Mouse (Mus musculus): ENCODE results near the gene Ttc7b.
A peak's percentile ranks its signal among the peaks of the same experiment; 100 is the strongest.

Gene Ttc7b

DNA sequence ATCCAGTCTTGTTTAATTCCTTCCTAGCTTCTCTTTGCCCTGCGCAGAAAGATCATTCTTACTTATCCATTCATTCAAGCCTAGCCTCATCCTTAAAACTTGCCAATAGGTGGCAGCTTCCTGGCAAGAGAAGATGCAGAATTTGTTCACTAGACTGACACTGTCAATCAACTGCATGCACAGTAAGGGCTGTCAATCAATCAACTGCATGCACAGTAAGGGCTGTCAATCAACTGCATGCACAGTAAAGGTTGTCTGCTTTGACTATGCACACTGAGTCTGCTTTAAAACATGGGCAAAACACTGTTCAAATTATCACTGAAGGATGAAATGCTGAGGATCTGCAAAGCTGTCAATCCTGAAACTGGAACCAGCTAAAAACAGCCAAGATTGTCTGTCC is 37.6 kb downstream of the Ttc7b start:
- no peak for DNase-seq

- DNase-seq: peak in 1 of 2 experiments; percentile 24
Measured at GRCm38 (mm10) chr12:100482255-100482654, 38.4 kb downstream of the Ttc7b start.

- no peak for DNase-seq
Measured at GRCm38 (mm10) chr12:100481443-100482026, 39.1 kb downstream of the Ttc7b start.

DNA sequence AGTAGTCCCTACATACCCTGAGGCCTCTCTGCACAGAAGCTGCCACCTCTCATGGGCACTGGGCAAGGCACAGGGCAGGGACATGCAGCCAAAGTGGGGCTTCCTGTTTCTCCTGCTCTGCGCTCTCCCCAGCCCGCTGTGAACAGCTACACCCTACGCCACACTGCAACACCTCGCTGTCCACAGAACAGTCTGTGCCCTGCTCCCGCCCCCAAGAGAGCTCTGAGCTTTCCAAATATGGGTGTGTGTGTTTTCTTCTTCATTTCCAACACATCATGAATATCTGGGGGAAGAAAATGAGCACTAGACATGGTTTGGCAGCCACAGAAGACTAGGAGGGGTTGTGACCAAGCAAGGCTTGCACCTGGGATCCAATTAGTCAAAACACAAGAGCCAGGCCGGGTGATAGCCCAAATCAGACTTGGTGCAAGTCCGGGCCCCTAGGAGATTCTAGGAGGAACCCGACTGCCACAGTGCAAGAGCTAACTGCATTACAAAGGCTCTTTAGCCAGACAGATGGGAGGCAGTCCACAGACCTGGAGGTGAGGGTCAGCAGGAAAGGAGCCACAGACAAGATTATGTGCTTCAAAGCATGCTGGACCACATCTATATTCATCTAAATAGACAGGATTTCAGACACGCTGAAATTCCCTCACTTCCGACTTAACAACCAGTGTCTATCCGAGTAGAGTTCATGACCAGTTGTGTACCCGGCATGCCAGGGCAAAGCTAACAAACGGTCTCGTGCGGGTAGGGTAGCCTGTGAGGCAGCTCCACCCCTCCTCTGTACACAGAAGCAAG is 39.8 kb downstream of the Ttc7b start:
- DNase-seq: no peak

DNA sequence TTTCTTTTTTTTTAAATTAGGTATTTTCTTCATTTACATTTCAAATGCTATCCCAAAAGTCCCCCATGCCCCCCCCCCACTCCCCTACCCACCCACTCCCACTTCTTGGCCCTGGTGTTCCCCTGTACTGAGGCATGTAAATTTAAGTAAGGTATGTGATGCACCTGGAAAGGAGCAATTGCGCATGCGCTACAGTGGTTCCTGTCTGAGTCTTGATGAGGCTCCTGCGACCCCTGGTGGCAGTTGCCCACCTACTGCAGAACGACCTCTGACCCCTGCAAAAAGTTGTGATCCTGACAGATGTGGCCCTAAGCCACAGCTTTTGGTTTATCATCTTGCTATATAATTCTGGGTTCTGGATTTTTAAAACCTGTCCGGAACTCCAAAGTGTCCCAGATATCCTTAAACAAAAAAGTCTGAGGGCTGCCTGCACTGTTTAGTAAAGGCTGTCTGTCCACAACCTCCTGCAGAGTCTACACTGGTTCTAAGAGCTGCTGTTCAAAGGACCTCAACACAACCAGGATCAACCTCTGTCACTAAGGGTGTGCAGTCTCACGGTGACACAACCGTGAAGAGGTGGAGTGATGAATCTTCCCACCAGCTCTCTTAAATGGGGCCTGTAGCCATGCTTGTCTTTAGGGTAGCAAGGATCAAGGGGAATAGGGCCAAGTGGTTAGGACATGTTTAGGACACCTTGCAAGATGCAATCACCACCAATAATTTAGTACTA is 40.6 kb downstream of the Ttc7b start:
- peak; percentile 81 to 89 for DNase-seq

DNA sequence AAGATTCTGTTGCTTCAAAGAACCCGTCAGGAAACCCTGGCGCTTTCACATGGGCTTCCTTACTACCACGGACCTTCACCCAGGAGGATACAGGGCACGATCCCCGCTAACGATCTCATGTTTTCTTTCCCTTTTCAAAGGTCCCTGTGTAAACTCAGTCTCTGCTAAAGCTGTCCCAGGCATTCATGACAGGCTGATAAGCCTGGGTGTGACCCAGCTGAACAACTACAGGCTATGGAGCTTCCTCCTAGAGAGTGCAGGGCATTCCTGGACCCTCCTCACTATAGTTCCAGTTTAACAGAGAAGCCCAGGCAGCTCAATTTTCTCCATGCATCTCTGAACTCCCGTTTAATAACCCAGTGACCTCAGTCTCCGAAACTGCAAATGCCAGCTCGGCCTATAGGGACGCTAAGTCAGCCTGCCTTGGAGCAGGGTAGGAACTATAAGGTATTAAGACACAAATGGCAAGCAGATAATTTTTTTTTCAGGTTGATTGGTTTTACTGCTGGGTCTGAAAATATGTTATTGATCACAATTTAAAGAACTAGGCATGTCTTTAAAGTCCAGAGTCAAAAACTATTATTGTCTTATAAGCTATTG is 41.3 kb downstream of the Ttc7b start:
- no peak for DNase-seq

DNA sequence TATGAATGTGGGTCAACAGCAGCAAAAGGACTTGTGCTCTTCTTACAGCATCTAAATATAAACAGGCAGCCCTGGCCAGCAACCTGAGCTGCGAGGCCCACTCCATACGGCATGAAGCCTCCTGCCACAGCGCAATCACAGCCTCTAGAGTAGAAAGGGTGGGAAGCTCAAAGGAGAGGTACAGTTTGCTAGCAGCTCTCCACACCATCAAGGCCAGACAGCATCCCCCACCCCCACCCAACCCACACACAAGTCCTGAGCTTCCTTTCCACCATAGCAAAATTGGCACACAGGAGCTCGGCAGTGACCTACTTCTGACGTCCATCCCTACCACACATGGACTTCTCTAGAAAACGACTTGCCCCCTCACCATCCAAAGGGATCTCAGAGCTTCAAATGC is 42.0 kb downstream of the Ttc7b start:
- no peak for DNase-seq

DNA sequence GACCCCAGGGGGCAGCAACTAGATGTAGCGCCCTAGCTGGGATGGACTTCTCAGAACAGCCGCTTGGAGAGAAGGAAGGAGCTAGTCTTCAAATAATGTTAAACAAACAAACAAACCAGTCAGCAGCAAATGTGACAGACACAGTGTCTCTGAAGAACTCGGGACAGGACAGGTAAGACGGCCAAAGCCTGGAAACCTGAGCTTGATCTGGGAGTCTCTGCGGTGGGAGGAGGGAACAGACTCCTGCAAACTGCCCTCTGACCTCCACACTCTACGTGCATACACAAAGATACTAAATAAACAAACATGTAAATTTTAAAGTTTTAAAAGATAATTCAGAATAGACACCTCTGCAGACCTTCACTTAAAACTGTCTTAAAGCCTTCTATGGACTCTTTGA is 42.5 kb downstream of the Ttc7b start:
- no peak for DNase-seq

- no peak for DNase-seq
Measured at GRCm38 (mm10) chr12:100477474-100477873, 43.2 kb downstream of the Ttc7b start.

- DNase-seq: no peak
Measured at GRCm38 (mm10) chr12:100476351-100476750, 44.3 kb downstream of the Ttc7b start.

- DNase-seq: no peak
Measured at GRCm38 (mm10) chr12:100475489-100475888, 45.1 kb downstream of the Ttc7b start.

DNA sequence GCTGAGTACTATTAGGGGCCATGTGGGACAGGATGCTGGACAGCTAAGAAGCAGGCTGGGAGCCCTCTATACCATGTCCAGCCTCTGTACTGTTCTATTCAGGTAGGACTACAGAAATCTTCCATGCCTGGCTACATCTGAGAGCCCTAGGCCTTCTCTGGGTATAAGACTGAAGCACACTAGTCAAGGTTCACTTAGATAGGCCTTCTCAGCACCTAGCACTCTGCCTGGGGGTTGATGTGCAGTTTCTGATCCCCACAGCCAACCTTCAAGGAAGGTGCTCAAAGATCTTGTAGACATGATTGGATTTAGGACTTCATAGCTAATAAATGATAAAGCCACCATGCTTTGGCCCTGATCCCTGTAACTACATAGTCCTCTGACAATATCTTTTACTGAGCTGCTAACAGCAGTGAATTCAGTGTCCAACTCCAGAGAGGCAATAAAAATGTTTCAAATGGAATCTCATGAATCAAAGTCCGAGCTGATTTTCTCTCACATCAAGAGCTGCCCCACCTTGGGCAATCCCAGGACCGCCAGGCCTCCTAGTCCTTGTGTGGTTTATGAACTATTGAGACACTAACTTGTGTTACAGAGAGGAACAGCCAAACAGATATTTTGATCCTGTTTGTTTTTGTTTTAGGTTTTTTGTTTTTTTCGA is 45.8 kb downstream of the Ttc7b start:
- no peak for DNase-seq

DNA sequence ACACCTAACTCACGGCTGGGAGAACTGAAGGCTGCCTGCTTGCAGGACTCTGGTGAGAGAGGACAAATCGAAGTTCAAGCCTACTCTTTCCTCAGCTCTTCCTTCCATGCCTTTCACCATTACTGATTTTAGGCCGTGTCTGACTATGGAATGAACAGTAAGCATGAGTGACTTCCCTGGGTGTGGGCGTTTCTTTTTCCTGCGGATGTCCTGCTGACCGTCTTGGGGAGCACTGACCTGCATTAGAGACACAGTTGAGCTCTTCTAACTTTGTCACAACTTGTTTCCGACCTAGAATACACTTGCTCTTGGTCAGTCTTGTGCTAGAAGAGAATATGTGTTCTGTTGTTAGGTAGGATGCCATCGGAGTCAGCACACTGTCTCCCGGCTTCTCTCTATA is 50.3 kb downstream of the Ttc7b start:
- DNase-seq: no peak

GRCm38 (mm10) chr12:100469503-100470293 is 50.9 kb downstream of the Ttc7b start:
- DNase-seq: no peak

DNA sequence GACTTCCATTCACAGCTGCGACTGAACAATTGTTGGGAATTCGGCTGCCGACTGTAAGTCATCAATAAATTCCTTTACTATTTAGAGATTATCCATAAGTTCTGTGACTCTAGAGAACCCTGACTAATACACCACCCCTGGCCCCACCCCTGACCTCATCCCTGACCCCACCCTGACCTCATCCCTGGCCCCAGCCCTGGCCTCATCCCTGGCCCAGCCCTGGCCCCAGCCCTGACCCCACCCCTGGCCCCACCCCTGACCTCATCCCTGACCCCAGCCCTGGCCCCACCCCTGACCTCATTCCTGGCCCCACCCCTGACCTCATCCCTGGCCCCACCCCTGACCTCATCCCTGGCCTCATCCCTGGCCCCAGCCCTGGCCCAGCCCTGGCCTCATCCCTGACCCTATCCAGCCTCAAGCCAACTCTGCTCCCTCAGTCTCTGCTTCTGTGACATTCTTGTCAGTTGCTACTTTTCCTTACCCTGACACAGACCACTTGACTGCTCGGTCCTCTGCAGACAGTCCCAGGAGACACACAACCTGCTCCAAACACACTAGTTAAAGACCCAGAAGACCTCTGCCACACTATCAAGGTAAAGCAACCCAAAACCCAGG is 55.4 kb downstream of the Ttc7b start:
- DNase-seq: no peak

DNA sequence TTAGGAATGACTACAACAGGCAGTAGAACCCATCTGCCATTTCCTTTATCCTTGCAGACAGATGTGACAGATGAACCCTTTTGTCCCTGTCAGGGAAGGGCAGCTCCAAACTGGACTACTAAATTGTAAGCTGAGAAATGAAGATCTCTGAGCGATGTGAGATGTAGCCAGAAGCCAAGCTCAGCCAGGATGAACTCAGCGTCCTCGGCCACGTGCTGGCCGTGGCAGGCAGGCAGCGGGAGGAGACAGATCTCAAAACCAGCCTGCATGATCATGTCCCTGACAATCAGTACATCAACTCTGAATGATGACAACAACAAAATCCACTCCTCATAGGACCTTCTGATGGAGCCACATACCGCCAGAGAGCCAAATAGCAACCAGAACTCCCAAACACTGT is 62.9 kb downstream of the Ttc7b start:
- no peak for DNase-seq

GRCm38 (mm10) chr12:100456257-100456975 is 64.2 kb downstream of the Ttc7b start:
- DNase-seq: no peak

- DNase-seq: no peak
Measured at GRCm38 (mm10) chr12:100455453-100455852, 65.2 kb downstream of the Ttc7b start.

DNA sequence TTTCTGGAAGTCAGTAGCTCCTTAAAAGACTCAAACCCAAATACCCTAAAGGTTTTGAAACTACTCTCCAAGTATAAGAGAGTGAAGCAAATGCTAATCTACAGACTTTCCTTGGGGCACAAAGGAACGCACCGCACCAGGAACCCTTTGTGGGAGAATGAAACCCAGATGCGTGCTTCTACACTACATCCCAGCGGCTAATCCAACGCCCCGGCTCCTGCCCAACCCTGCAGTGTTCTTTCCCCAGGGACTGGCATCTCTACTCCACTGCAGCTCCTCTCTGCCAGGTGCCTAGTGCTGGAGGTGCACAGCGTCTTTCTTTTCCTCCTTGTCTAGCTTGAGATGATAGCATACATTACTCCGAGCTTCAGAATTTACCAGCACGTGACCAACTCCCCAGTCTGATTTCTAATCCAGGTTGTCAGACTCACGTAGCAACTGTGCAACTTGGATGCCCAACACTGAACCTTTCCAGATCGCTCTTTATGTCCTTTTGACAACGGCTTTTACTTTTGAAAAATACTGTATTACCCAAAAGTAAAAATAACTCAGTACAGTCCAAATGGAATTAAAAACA is 72.8 kb downstream of the Ttc7b start:
- DNase-seq: no peak

- DNase-seq: peak in 1 of 2 experiments; percentile 15
Measured at GRCm38 (mm10) chr12:100447161-100447560, 73.5 kb downstream of the Ttc7b start.

- no peak for DNase-seq
Measured at GRCm38 (mm10) chr12:100445686-100446085, 74.9 kb downstream of the Ttc7b start.
